Mouse (Mus musculus) stomach, postnatal 0 days (tissue): Measurements from ENCODE around the gene Ttll7.

Source experiments
- CTCF ChIP-seq: IDR thresholded peaks from 2 replicates; pipeline ENCODE4 v1.5.1; 2016; ENCODE audit warnings: antibody characterized with exemption, low read depth, mild to moderate bottlenecking, moderate library complexity
- EP300 ChIP-seq: optimal IDR thresholded peaks from 2 replicates; pipeline ENCODE3; 2016; ENCODE audit warnings: antibody characterized with exemption

DNA sequence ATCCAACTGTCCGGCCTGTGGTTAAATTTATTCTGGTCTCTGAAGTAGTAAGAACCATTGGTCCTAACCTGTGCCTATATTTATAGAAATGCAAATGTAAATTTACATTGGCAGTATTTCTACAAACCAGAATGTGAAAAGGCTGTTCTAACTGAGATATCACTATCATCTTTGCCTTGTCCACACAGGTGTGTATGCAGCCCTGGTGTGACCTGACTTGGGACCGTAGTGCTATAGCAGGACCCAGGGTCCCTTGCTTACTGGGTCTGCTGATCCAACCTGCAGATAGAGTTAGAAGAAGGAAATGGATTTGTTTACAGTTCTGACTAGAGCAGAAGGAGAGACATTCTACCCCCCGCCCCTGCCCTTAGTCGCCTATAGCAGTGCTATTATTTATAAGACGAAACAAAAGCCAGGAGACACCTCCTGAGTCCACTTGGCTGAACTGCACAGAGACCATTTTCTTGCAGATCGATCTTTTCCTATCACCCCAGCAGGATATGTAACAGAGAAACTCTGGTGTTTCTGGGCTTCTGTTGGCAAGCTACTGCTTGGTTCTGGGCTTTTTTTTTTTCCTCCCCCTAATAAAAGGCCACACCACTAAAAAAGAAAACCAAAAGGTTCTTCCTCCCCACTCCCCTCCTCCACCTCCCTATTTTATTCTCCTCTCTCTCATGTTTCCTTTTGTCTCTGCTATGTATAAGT is 75.3 kb downstream of the Ttll7 start:
- TF ChIP-seq CTCF: no peak
- no peak for TF ChIP-seq EP300
